9 mouse cellular contexts compared by ENCODE assay signal in the genomic region with DNA sequence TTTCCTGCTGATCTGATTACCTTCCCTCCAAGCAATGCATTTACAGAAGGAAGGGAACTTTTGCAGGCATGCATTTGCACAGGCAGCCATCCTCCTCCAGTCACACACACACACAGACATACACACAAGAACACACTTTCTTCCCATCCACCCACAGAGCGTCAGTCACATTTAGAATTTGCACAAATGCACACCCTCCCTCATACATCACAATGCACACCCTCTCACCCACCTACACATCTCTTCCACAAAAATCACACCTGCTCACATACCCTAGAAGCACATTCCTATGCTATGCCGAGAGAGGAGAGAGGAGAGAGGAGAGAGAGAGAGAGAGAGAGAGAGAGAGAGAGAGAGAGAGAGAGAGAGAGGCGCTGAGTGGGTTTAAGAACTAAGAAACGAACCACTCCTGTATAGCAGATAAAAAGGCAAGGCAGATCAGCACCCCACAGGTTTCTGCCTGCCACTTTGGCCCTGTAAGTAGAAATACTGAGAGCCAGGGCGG. TPM values are rescaled to one million over a fixed set of nuclear protein-coding genes. Genes with fewer than 3 reads are reported as not detected.
DNase-seq lines count a peak whose midpoint lies in the region; ATAC-seq lines count a peak whose summit lies in the region.
"Had no signal": no experiment of that assay in that cellular context is flagged by ENCODE, and none has a peak within 500 bp of the region (broad histone marks: within the 10 kb centered on the region; RNA-seq: fewer than 3 reads in every experiment).

A gene (plus strand): TSS at position 455 of the 505 bp plus-strand sequence.

- no peak for ATAC-seq in kidney, embryonic 16.5 days (ENCODE audit: low FRiP score, low TSS enrichment)
- no peak for ATAC-seq in hindbrain, embryonic 12.5 days (ENCODE audit: low FRiP score)
- no peak for ATAC-seq in inflammation-experienced regulatory T-cells, adult 6 months

- H3K4me1 ChIP-seq in kidney, embryonic 16.5 days (ENCODE audit: insufficient read depth, low read length), result peaks cover 11% of the 10 kb centered on the region
- H3K4me1 ChIP-seq in brown adipose tissue, adult 24 weeks (ENCODE audit: control insufficient read depth, insufficient read depth, insufficient read length, low read length), result no peaks in the 10 kb centered on the region
- peaks cover 19% of the 10 kb centered on the region for H3K4me1 ChIP-seq in hindbrain, embryonic 12.5 days
- H3K4me1 ChIP-seq in midbrain, embryonic 10.5 days, result peaks cover 41% of the 10 kb centered on the region

- DNase-seq in kidney, adult 11 months, result no peak
- DNase-seq in midbrain, embryonic 10.5 days (ENCODE audit: low spot score), result no peak
- no peak for DNase-seq in spleen, postnatal 36 days (ENCODE audit: low spot score in 2 of 2)
- no peak for DNase-seq in cerebellum, adult 9-10 months

- 70% methylated on average over 5 of the region's 5 CpGs for WGBS in kidney, embryonic 16.5 days
- 72% methylated on average over 5 of the region's 5 CpGs for WGBS in hindbrain, embryonic 12.5 days
- WGBS in midbrain, embryonic 10.5 days, result 65% methylated on average over 5 of the region's 5 CpGs

- peaks cover 19% of the 10 kb centered on the region for H3K27me3 ChIP-seq in kidney, embryonic 16.5 days (ENCODE audit: insufficient read depth, low read length)
- peaks cover 27% of the 10 kb centered on the region for H3K27me3 ChIP-seq in hindbrain, embryonic 12.5 days
- peaks cover 51% of the 10 kb centered on the region for H3K27me3 ChIP-seq in midbrain, embryonic 10.5 days (ENCODE audit: low read depth, poor library complexity, severe bottlenecking)

- H3K4me3 ChIP-seq in kidney, embryonic 16.5 days (ENCODE audit: low read length), result no peak within 1 kb of the TSS
- H3K4me3 ChIP-seq in brown adipose tissue, adult 24 weeks (ENCODE audit: insufficient read depth, low read depth, low read length), result peak within 1 kb of the TSS; percentile 53; the same call in 1 of the 2 replicates
- no peak within 1 kb of the TSS for H3K4me3 ChIP-seq in hindbrain, embryonic 12.5 days
- peak within 1 kb of the TSS; percentile 22; the same call in 1 of the 2 replicates for H3K4me3 ChIP-seq in midbrain, embryonic 10.5 days

- H3K36me3 ChIP-seq in kidney, embryonic 16.5 days (ENCODE audit: insufficient read depth, low read length), result no peaks in the 10 kb centered on the region
- H3K36me3 ChIP-seq in hindbrain, embryonic 12.5 days, result no peaks in the 10 kb centered on the region
- no peaks in the 10 kb centered on the region for H3K36me3 ChIP-seq in midbrain, embryonic 10.5 days

- H3K27ac ChIP-seq in kidney, embryonic 16.5 days (ENCODE audit: low read length), result no peak within 1 kb of the TSS
- no peak within 1 kb of the TSS for H3K27ac ChIP-seq in brown adipose tissue, adult 24 weeks (replicated peaks; ENCODE audit: low read depth, low read length)
- H3K27ac ChIP-seq in hindbrain, embryonic 12.5 days, result no peak within 1 kb of the TSS
- no peak within 1 kb of the TSS for H3K27ac ChIP-seq in midbrain, embryonic 10.5 days (replicated peaks)
- H3K27ac ChIP-seq: kidney, postnatal 0 days had no signal

- no peaks in the 10 kb centered on the region for H3K9me3 ChIP-seq in kidney, embryonic 16.5 days (ENCODE audit: low read length)
- no peaks in the 10 kb centered on the region for H3K9me3 ChIP-seq in hindbrain, embryonic 12.5 days (replicated peaks)
- H3K9me3 ChIP-seq in midbrain, embryonic 10.5 days (replicated peaks), result no peaks in the 10 kb centered on the region

- no peak within 1 kb of the TSS for H3K4me2 ChIP-seq in kidney, embryonic 16.5 days (replicated peaks; ENCODE audit: low read depth, low read length)
- no peak within 1 kb of the TSS for H3K4me2 ChIP-seq in hindbrain, embryonic 12.5 days (replicated peaks)

- H3K9ac ChIP-seq in kidney, embryonic 16.5 days (replicated peaks; ENCODE audit: low read length), result no peak within 1 kb of the TSS
- H3K9ac ChIP-seq in hindbrain, embryonic 12.5 days, result no peak within 1 kb of the TSS

RNA-seq across cellular contexts. Expression of the gene that starts here (rescaled TPM):
- polyA plus RNA-seq in kidney, embryonic 16.5 days (2015; fragmentation: Nextera tagmentation; extraction: Ambion mirVana), result 15.2 TPM in 2 replicates
- not detected in 2 replicates for polyA plus RNA-seq in brown adipose tissue, adult 24 weeks (2012; ENCODE audit: insufficient read depth, insufficient read length, missing spikeins)
- 27.1 and 27.8 TPM in 2 replicates for polyA plus RNA-seq in hindbrain, embryonic 12.5 days (2016; fragmentation: Nextera tagmentation; extraction: Ambion mirVana)
- 27.6 and 27.9 TPM in 2 replicates for polyA plus RNA-seq in midbrain, embryonic 10.5 days (2016; fragmentation: Nextera tagmentation; extraction: Ambion mirVana)
- 1 to 10 TPM; 1.5 to 2.1 (median 1.6) TPM for polyA plus RNA-seq in inflammation-experienced regulatory T-cells, adult 6 months (2017; shearing (Covaris generic))

Comparison
In these comparisons a context has a peak if more than half of its experiments do, and no peak if none do; other contexts are left out.
1. H3K4me3 ChIP-seq: peak in brown adipose tissue, adult 24 weeks (single experiment) and midbrain, embryonic 10.5 days (single experiment); none in kidney, embryonic 16.5 days (single experiment) and hindbrain, embryonic 12.5 days (single experiment).